Mouse (Mus musculus) small intestine, adult 2 months (tissue): ENCODE measurements at regions not wholly inside any gene's neighbourhood (a gene's known extent, or its start where the extent isn't known, plus 50 kb on each side); places are given as distances from the start of the nearest gene placed in this dataset.

Source experiments
- CTCF ChIP-seq: fragments of 200-500 bp; IDR thresholded peaks from 2 replicates; pipeline ENCODE4 v1.5.1; 2012; ENCODE audit warnings: low read depth, mild to moderate bottlenecking, control low read depth, inconsistent platforms, low read length, moderate library complexity, mixed read lengths; ENCODE audit not compliant: insufficient replicate concordance, insufficient read length; ENCODE audit errors: extremely low read depth
- POLR2A ChIP-seq: fragments of 200-500 bp; IDR thresholded peaks from 2 replicates; pipeline ENCODE4 v1.6.1; 2012; ENCODE audit warnings: low read depth, mild to moderate bottlenecking, control low read depth, inconsistent platforms, low read length, moderate library complexity

GRCm38 (mm10) chr10:97905793-97906192 is 179.2 kb upstream of the C030005K15Rik start:
- TF ChIP-seq CTCF: no peak
- no peak for TF ChIP-seq POLR2A
